Mouse (Mus musculus) testis, adult 2 months (tissue): ENCODE measurements at regions not wholly inside any gene's neighbourhood (a gene's known extent, or its start where the extent isn't known, plus 50 kb on each side); places are given as distances from the start of the nearest gene placed in this dataset.

Experiments
- CTCF ChIP-seq: fragments of 200-500 bp; IDR thresholded peaks from 2 replicates; pipeline ENCODE4 v1.5.1; 2012; ENCODE audit warnings: low read depth, mild to moderate bottlenecking, inconsistent platforms, low read length, moderate library complexity; ENCODE audit not compliant: control insufficient read depth, insufficient read depth, insufficient replicate concordance
- POLR2A ChIP-seq: fragments of 200-500 bp; IDR thresholded peaks from 2 replicates; pipeline ENCODE4 v1.6.1; 2012; ENCODE audit warnings: low read depth, mild to moderate bottlenecking, inconsistent platforms, low read length, moderate library complexity; ENCODE audit not compliant: control insufficient read depth

DNA sequence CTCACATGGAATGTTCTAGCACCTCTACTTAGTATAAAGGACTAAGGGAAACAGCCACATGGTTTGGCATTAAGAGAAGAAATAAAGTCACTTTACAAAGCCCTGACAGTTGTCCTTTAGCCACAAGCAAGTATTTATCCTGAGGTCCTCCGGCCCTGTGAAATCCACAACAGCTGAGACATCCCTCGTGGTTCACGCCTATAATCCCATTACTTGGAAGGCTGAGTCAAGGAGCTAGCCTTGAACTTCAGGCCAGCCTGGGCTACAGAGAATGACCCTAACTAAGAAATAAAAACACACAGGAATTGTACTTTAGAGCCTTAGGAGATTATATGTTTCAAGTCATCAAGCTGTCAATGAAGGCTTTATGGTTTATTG, 238.7 kb downstream of the Gm5426 start:
- no peak for TF ChIP-seq CTCF
- TF ChIP-seq POLR2A = no peak
